Mouse (Mus musculus) lung, postnatal 14 days (tissue): ENCODE measurements at regions not wholly inside any gene's neighbourhood (a gene's known extent, or its start where the extent isn't known, plus 50 kb on each side); places are given as distances from the start of the nearest gene placed in this dataset.
A peak's percentile ranks its signal among the peaks of the same experiment; 100 is the strongest.

Experiments used
- DNase-seq: peaks from one replicate; pipeline ENCODE4 v3.0.0; 2021

GRCm38 (mm10) chr14:24081911-24082558, 67.7 kb upstream of the Kcnma1 start:
- DNase-seq = peak; percentile 31

DNA sequence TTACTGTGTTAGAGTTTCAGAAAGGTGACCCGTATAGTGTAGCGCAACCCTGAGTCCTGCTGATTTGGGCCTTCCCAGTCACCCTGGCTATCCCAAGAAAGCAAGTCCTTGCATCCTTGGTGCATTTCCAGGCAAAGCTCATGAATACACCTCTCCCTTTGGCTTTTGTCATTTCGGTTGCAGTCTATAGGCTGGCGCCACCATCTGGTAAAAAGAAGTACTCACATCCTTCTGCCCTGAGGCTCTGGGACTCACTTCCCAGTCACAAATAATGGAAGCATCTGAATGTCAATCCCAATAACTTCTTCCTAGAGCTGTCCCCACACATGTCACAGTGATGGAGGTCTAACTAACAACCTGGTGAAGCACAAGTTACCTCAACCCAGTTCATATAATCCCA, 54.4 kb upstream of the Kcnma1 start:
- no peak for DNase-seq

- DNase-seq = peak; percentile 80
Observed at GRCm38 (mm10) chr14:24067657-24068056, 53.4 kb upstream of the Kcnma1 start.

DNA sequence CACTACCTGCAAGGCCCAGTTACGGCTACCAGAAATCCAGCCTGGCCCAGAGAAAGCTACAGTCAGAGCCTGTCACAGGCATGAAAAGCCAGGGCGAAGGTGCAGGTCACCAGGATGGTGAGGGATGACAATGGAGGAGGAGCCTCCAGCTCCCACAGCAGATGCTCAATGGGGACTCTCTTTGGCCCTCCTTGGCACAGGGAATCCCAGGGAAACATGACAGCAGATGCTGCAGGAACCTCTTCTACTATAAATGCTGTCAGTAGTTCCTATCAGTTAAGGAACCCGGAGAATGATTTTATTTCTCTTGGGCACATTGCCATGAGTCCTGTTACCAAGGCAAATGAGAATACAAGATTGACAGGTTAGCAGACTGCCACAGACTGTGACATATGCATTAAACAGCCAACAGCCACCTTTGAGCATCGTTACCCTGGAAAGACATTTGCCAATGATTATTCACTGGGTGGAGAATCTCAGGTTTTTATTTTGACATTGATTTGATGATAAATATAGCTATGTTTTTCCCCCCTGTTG, 51.0 kb upstream of the Kcnma1 start:
- DNase-seq = no peak
